Mouse (Mus musculus): ENCODE results near the gene Fgf22. TPM values are rescaled to one million over a fixed set of nuclear protein-coding genes. Genes with fewer than 3 reads are reported as not detected.
"Not testable (repeated sequence)": the region's sequence is repeated elsewhere in the genome, so short reads cannot be mapped to it uniquely, and the experiment has no call there.

Gene Fgf22
- total RNA-seq, 2 experiments from 2014 or later = not detected

GRCm38 (mm10) chr10:79732500-79732899, 22.4 kb upstream of the Fgf22 start:
- peak; percentile 49 to 62 for DNase-seq

GRCm38 (mm10) chr10:79733847-79734246, 21.0 kb upstream of the Fgf22 start:
- DNase-seq = no peak

- DNase-seq = peak; percentile 32 to 43
These were observed 19.5 kb upstream of the Fgf22 start for GRCm38 (mm10) chr10:79735361-79735760.

GRCm38 (mm10) chr10:79736706-79737105, 18.2 kb upstream of the Fgf22 start:
- peak; percentile 42 to 56 for DNase-seq

GRCm38 (mm10) chr10:79738259-79738658, 16.6 kb upstream of the Fgf22 start:
- peak in 1 of 2 experiments; percentile 43 for DNase-seq

GRCm38 (mm10) chr10:79739234-79739633, 15.6 kb upstream of the Fgf22 start:
- no peak for DNase-seq

- no peak for DNase-seq
These were observed 14.0 kb upstream of the Fgf22 start for GRCm38 (mm10) chr10:79740863-79741262.

GRCm38 (mm10) chr10:79743161-79743560, 11.7 kb upstream of the Fgf22 start:
- DNase-seq = no peak

GRCm38 (mm10) chr10:79743650-79744365, 11.1 kb upstream of the Fgf22 start:
- no peak for DNase-seq

- no peak for DNase-seq
These were observed 9.5 kb upstream of the Fgf22 start for GRCm38 (mm10) chr10:79745411-79745810.

GRCm38 (mm10) chr10:79745898-79746773, 8.7 kb upstream of the Fgf22 start, which contains the start of gene Polrmt:
Gene Polrmt, minus strand, starts transcription at chr10:79746581.
- DNase-seq = peak; percentile 95 to 96

GRCm38 (mm10) chr10:79746774-79747151, 8.1 kb upstream of the Fgf22 start:
- no peak for DNase-seq

- no peak for DNase-seq
These were observed 6.4 kb upstream of the Fgf22 start for GRCm38 (mm10) chr10:79748496-79748895.

- no peak for DNase-seq
These were observed 978 bp downstream of the Fgf22 start for GRCm38 (mm10) chr10:79755854-79756253.

GRCm38 (mm10) chr10:79756660-79757059, 1.8 kb downstream of the Fgf22 start:
- no peak for DNase-seq

- DNase-seq = not testable (repeated sequence)
These were observed 4.8 kb downstream of the Fgf22 start for GRCm38 (mm10) chr10:79759675-79760074.

GRCm38 (mm10) chr10:79760603-79761143, 5.8 kb downstream of the Fgf22 start:
- DNase-seq = no peak

- DNase-seq = peak in 1 of 2 experiments; percentile 28
These were observed 8.0 kb downstream of the Fgf22 start for GRCm38 (mm10) chr10:79762875-79763274.

- no peak for DNase-seq
These were observed 9.4 kb downstream of the Fgf22 start for GRCm38 (mm10) chr10:79764234-79764633.

GRCm38 (mm10) chr10:79765228-79765745, 10.4 kb downstream of the Fgf22 start:
- no peak for DNase-seq

GRCm38 (mm10) chr10:79766001-79766507, 11.2 kb downstream of the Fgf22 start:
- DNase-seq = no peak

Data from adrenal gland, postnatal 36 days (tissue).